Mouse (Mus musculus): ENCODE measurements around the gene Pnmal1.

Pnmal1 gene

GRCm38 (mm10) chr7:16959539-16960187, at the start of gene Pnmal1:
Pnmal1 (plus strand) TSS chr7:16959679.
- DNase-seq (ENCODE audit: low spot score), result no peak

- no peak for DNase-seq (ENCODE audit: low spot score)
Observed at GRCm38 (mm10) chr7:16909909-16910308, 49.6 kb upstream of the Pnmal1 start.

DNA sequence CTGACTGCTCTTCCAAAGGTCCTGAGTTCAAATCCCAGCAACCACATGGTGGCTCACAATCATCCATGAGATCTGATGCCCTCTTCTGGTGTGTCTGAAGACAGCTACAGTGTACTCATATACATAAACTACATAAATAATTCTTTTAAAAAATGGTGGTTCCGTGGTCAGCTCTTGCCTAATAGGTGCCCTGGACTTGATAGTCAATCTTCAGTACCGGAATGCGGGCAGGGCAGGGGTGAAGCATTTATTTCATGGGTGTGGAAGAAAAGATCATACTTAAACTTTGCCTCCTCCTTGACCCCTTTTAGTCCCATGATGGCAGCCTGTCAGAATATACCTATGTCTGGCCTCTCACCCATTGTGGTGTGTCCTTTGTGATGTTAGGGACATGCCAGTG, 47.6 kb upstream of the Pnmal1 start:
- DNase-seq (ENCODE audit: low spot score), result no peak

GRCm38 (mm10) chr7:16912360-16912759, 47.1 kb upstream of the Pnmal1 start:
- no peak for DNase-seq (ENCODE audit: low spot score)

- DNase-seq (ENCODE audit: low spot score), result no peak
Observed at GRCm38 (mm10) chr7:16913806-16914452, 45.5 kb upstream of the Pnmal1 start.

GRCm38 (mm10) chr7:16914453-16915343, 44.8 kb upstream of the Pnmal1 start:
- no peak for DNase-seq (ENCODE audit: low spot score)

DNA sequence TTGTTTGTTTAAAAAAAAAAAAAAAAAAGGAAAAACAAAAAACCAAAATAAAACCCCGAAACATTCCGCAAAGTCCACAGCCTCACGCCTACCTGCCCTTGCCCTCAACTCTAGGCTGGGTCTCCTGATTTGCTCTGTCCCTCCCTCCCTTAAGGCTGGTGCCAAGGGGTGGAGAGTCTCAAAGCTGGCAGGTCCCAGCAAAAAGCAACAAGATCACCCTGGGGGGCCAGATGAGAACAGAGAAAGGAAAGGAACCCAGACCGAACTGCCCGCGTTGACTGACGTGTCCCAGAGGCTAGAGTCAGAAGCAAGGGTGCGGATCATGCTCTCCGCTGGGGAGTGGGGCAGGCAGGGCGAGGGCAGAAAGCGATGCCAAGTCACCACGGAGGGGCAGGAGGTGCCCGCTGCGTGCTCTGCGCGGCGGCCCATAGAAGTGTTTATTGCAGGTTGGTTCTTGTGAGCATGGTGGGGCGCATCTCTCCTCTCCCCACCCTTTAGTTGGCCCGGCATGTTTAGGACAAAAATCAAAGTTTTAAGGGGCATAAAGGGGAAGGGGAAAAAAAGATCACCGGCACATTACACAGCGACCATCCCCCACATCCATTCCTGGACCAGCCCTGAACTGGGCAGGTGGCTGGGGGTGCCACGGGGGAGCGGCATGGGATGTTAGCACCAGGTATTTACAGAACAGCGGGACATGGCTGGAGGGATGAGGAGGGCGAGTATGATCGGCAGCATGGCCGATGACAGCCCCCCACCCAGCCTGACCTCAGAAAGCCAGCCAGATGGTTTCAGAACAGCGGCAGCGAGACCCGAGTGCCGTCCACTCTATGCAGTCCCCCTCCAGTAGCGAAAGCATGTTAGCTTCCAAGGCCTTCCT, 43.8 kb upstream of the Pnmal1 start:
- no peak for DNase-seq (ENCODE audit: low spot score)

- no peak for DNase-seq (ENCODE audit: low spot score)
Observed at GRCm38 (mm10) chr7:16916342-16917265, 42.9 kb upstream of the Pnmal1 start.

DNA sequence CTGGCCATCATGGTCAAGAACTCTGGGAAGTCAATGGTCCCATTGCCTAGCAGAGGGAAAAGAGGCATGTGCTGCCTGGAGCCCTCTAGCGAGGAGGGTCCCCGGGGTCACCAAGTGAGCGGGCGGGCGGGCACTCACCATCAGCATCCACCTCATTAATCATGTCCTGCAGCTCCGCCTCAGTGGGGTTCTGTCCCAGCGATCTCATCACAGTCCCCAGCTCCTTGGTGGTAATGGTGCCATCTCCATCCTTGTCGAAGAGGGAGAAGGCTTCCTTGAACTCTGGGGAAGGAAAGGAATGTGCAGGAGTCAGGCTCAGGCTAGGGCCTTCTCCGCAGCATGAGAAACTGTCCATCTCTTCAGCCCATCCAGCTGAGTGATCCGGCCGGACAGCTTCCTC, 42.0 kb upstream of the Pnmal1 start:
- no peak for DNase-seq (ENCODE audit: low spot score)

DNA sequence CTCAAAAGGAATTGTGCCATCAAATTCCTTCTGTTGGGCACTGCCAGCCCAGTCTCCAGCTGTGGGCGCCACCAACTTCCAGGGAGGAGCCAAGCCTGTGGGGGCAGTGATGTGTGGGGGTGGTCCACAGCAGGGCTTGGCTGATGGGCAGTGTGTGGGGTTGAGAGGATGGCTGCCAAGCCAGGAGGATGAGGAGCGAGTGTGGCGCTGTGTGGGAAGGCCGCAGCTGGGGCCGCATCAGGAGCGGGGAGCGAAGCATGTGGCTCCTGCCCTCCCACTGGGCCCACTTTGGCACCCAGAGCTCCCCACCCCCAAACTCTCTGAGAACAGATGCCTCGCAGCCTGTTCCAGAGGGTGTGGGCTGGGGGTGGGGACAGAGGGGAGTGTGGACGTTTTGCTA, 41.5 kb upstream of the Pnmal1 start:
- no peak for DNase-seq (ENCODE audit: low spot score)

DNA sequence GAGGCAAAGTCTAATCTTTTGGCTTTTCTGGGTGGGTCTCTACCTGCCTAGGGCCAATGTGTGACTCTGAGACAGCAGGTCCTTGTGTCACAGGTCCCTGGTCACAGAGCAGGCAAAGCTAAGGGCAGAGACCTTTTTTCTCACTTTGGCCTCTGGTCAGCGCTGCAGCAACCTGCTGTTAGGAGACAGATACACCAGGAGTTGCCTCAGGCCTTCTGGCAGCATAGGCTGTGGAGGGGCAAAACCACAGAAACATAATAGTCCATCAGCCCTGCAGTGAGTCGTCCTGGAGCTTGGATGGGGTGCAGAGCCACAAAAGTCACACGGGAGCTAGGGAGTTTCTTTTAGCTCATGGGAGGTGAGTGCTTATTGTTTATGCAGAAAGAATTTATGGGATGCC, 40.8 kb upstream of the Pnmal1 start:
- no peak for DNase-seq (ENCODE audit: low spot score)

- no peak for DNase-seq (ENCODE audit: low spot score)
Observed at GRCm38 (mm10) chr7:16919395-16920149, 39.9 kb upstream of the Pnmal1 start.

DNA sequence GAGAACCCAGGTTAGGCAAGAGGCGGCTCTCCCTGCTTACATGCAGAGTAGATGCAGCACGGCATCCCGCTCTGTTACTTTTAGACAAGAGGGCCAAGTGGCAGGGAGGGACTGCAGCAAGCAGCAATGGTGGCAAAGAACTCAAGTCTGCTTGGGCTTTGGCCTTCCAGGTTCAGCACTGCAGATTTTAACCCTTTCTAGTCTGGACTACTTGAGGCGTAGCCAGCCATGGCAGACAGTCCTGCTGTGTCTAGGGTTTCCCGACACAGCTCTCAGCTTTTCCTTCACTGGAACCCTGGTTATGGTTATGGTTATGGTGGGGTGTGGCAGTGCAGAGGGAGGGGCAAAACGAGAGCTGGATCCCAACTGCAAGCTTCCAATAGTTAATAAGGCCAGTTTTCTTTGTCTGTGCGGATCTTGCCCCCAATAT, 39.3 kb upstream of the Pnmal1 start:
- DNase-seq (ENCODE audit: low spot score), result no peak

GRCm38 (mm10) chr7:16920818-16921791, 38.4 kb upstream of the Pnmal1 start:
- DNase-seq (ENCODE audit: low spot score), result no peak

DNA sequence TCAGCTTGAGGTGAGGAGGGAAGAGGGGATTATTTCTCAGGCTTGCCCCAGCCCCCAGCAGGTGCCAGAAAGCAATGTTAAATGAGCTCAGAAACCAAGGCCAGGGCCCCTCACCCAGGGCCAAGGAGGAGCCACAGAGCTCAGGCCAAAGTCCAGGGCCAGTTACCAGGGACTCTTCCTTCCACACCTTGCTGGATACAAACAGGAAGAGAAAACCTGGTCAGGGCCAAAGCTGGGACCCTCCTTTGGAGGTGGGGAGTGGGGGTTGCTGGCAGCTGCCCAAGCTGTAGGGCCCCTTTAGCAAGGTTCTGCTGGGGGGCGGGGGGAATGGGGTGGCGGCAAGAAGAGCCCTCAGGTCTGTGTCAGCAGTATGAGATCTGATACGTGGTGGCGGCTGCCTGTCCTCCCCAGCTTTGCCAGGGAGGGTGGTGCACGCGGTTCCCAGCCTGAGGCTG, 37.6 kb upstream of the Pnmal1 start:
- no peak for DNase-seq (ENCODE audit: low spot score)

GRCm38 (mm10) chr7:16922360-16922973, 37.0 kb upstream of the Pnmal1 start:
- DNase-seq (ENCODE audit: low spot score), result no peak

GRCm38 (mm10) chr7:16923283-16924036, 36.0 kb upstream of the Pnmal1 start:
- DNase-seq (ENCODE audit: low spot score), result no peak
